1 mouse cellular context compared by ENCODE assay signal in the genomic region with DNA sequence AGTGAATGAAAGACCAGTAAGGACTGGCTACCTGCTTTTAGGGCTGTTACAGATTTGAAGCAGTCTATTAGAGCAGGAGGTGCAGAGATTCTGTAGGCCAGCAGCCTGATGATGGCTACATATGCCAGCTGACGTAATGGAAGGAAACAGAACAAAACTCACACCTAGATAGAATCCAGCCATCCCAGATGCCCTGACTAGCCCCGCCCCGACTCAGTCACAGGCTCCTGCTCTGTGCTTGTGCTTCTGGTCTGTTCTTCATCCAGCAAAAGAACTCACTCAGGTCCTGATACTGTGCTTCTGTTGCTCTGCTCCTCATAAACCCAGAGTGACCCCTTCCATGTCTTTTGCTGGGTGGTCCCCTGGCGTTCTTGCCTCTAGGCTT.
TF ChIP-seq lines count a peak whose summit lies in the region.

No protein-coding gene starts in this region.

TF ChIP-seq in myocyte, 11 proteins besides CTCF, POLR2A, EP300 and RAD21 (continued from another document):
- TF ChIP-seq E2F4 (IDR thresholded peaks at IDR 0.05; ENCODE audit: insufficient read depth) = no peak
- no peak for TF ChIP-seq MAX (IDR thresholded peaks at IDR 0.05; ENCODE audit: low read depth)
- no peak for TF ChIP-seq MYOD1 (IDR thresholded peaks at IDR 0.05; ENCODE audit: control insufficient read depth in 1 of 3, insufficient read length in 2 of 3, low read depth in 2 of 3)
- no peak for TF ChIP-seq MYOG (IDR thresholded peaks at IDR 0.05; ENCODE audit: control insufficient read depth in 1 of 3, insufficient read depth in 1 of 3, insufficient read length in 2 of 3, low read depth in 2 of 3)
- no peak for TF ChIP-seq TCF3 (IDR thresholded peaks at IDR 0.05; ENCODE audit: insufficient read length, low read depth)
